Mouse (Mus musculus) heart, postnatal 0 days (tissue): ENCODE results near the gene Cd180. TPM values are rescaled to one million over a fixed set of nuclear protein-coding genes. Genes with fewer than 3 reads are reported as not detected.
"Not testable (repeated sequence)": the region's sequence is repeated elsewhere in the genome, so short reads cannot be mapped to it uniquely, and the experiment has no call there.

Source experiments
- ATAC-seq: fragments of 200-750 bp; cut with Nextera tagmentation; 2 replicates; pipeline ENCODE4 v1.8.0; 2017; ENCODE audit warnings: low read depth, moderate number of reproducible peaks, moderate library complexity; ENCODE audit not compliant: insufficient read depth
- DNase-seq: peaks from one replicate; pipeline ENCODE4 v3.0.0-alpha.2; 2016; ENCODE audit warnings: low spot score
- H3K27ac ChIP-seq: fragments of 300-500 bp; sonication (generic); 2 replicates; pipeline ENCODE4 v1.5.1; 2014; ENCODE audit warnings: low read depth, mild to moderate bottlenecking
- H3K27me3 ChIP-seq: fragments of 300-500 bp; sonication (generic); 2 replicates; pipeline ENCODE4 v1.6.1; 2014; ENCODE audit warnings: low read length, mixed read lengths; ENCODE audit not compliant: control insufficient read depth, insufficient read depth
- H3K36me3 ChIP-seq: fragments of 300-500 bp; sonication (generic); replicated peaks from 2 replicates; pipeline ENCODE4 v1.6.1; 2014; ENCODE audit warnings: low read length, mixed read lengths; ENCODE audit not compliant: control insufficient read depth, insufficient read depth
- H3K4me1 ChIP-seq: fragments of 300-500 bp; sonication (generic); 2 replicates; pipeline ENCODE4 v1.6.1; 2014; ENCODE audit warnings: antibody characterized with exemption; ENCODE audit not compliant: control insufficient read depth, insufficient read depth
- H3K4me2 ChIP-seq: fragments of 300-500 bp; sonication (generic); 2 replicates; pipeline ENCODE4 v1.6.1; 2014; ENCODE audit warnings: low read depth, mild to moderate bottlenecking, low read length, moderate library complexity
- H3K4me3 ChIP-seq: fragments of 300-500 bp; sonication (generic); 2 replicates; pipeline ENCODE4 v1.5.1; 2014; ENCODE audit warnings: low read depth, low read length
- H3K9ac ChIP-seq: fragments of 300-500 bp; sonication (generic); replicated peaks from 2 replicates; pipeline ENCODE4 v1.6.1; 2014; ENCODE audit warnings: low read depth, low read length, mixed read lengths
- H3K9me3 ChIP-seq: fragments of 300-500 bp; sonication (generic); replicated peaks from 2 replicates; pipeline ENCODE4 v1.6.1; 2016; ENCODE audit warnings: low read length; ENCODE audit not compliant: control insufficient read depth
- CTCF ChIP-seq: IDR thresholded peaks from 2 replicates; pipeline ENCODE4 v1.5.1; 2016; ENCODE audit warnings: antibody characterized with exemption, control low read depth, low read depth
- EP300 ChIP-seq: IDR thresholded peaks from 2 replicates; pipeline ENCODE4 v1.6.1; 2016; ENCODE audit warnings: antibody characterized with exemption, low read depth
- WGBS: fragments of 180-500 bp; shearing (Covaris S2); extraction: QIAGEN DNeasy Blood & Tissue Kit; methylation state at CpG from one replicate; pipeline ENCODE4 v1.1.7; 2014; 5-methylcytosine and 5-hydroxymethylcytosine counted together
- polyA plus RNA-seq: library from polyadenylated mRNA; unstranded; fragments of >200 nt; fragmentation: Nextera tagmentation; extraction: Ambion mirVana; gene quantifications from 2 replicates; pipeline ENCODE4 v1.2.1, GENCODE M21; 2015
- total RNA-seq: library from RNA; depleted of rRNA; stranded (reverse); fragments of >200 nt; gene quantifications from 2 replicates; pipeline ENCODE4 v1.2.3, GENCODE M21; 2014; ENCODE audit warnings: low replicate concordance

Gene Cd180
- total and polyA plus RNA-seq, 2 experiments from 2014 or later: 0.14 TPM; not detected in 1

GRCm38 (mm10) chr13:102700744-102701143, 7.4 kb downstream of the Cd180 start:
- Histone ChIP-seq H3K27ac (no peak overlapping the region), H3K4me2 (no peak overlapping the region), H3K27me3 (no peaks in the 10 kb centered on the region), H3K9ac (no peak overlapping the region), H3K9me3 (no peaks in the 10 kb centered on the region), H3K4me1 (0 out of 2 replicates have a peak, but pooled peaks cover 8% of the 10 kb centered on the region), H3K4me3 (no peak overlapping the region), H3K36me3 (no peaks in the 10 kb centered on the region)
- TF ChIP-seq CTCF: no peak
- TF ChIP-seq EP300: no peak
- 84% methylated on average over 3 of the region's 3 CpGs for WGBS
- DNase-seq: no peak
- no peak for ATAC-seq

GRCm38 (mm10) chr13:102716973-102717372, 23.6 kb downstream of the Cd180 start:
- Histone ChIP-seq H3K36me3 (no peaks in the 10 kb centered on the region), H3K9ac (no peak overlapping the region), H3K27ac (no peak overlapping the region), H3K4me1 (no peaks in the 10 kb centered on the region), H3K4me2 (no peak overlapping the region), H3K9me3 (no peaks in the 10 kb centered on the region), H3K4me3 (no peak overlapping the region), H3K27me3 (no peaks in the 10 kb centered on the region)
- DNase-seq: no peak
- WGBS: 61% methylated on average over 1 of the region's 1 CpGs
- TF ChIP-seq CTCF (no peak), EP300 (no peak)
- no peak for ATAC-seq

- TF ChIP-seq EP300 (no peak), CTCF (no peak)
- Histone ChIP-seq H3K9ac (no peak overlapping the region), H3K27ac (no peak overlapping the region), H3K36me3 (no peaks in the 10 kb centered on the region), H3K4me1 (no peaks in the 10 kb centered on the region), H3K27me3 (no peaks in the 10 kb centered on the region), H3K4me3 (no peak overlapping the region), H3K4me2 (no peak overlapping the region), H3K9me3 (no peaks in the 10 kb centered on the region)
- no peak for DNase-seq
- no peak for ATAC-seq
Observed at GRCm38 (mm10) chr13:102725416-102725815, 32.1 kb downstream of the Cd180 start.

GRCm38 (mm10) chr13:102725906-102726305, 32.5 kb downstream of the Cd180 start:
- Histone ChIP-seq H3K9me3 (no peaks in the 10 kb centered on the region), H3K4me1 (no peaks in the 10 kb centered on the region), H3K4me2 (no peak overlapping the region), H3K4me3 (no peak overlapping the region), H3K36me3 (no peaks in the 10 kb centered on the region), H3K9ac (no peak overlapping the region), H3K27me3 (no peaks in the 10 kb centered on the region), H3K27ac (no peak overlapping the region)
- DNase-seq (no peak), ATAC-seq (no peak)
- no peak for TF ChIP-seq CTCF
- no peak for TF ChIP-seq EP300
- WGBS: 87% methylated on average over 2 of the region's 2 CpGs

- Histone ChIP-seq H3K4me1 (no peaks in the 10 kb centered on the region), H3K4me2 (no peak overlapping the region), H3K36me3 (no peaks in the 10 kb centered on the region), H3K27me3 (no peaks in the 10 kb centered on the region), H3K4me3 (no peak overlapping the region), H3K9ac (no peak overlapping the region), H3K9me3 (no peaks in the 10 kb centered on the region), H3K27ac (no peak overlapping the region)
- 93% methylated on average over 1 of the region's 1 CpGs for whole genome bisulfite sequencing
- DNase-seq (no peak), ATAC-seq (no peak)
- no peak for TF ChIP-seq EP300
- TF ChIP-seq CTCF: no peak
Observed at GRCm38 (mm10) chr13:102726876-102727275, 33.5 kb downstream of the Cd180 start.

GRCm38 (mm10) chr13:102728035-102728434, 34.7 kb downstream of the Cd180 start:
- Histone ChIP-seq H3K4me1 (no peaks in the 10 kb centered on the region), H3K4me2 (no peak overlapping the region), H3K4me3 (no peak overlapping the region), H3K36me3 (0 out of 2 replicates have a peak, but pooled peaks cover 6% of the 10 kb centered on the region), H3K27me3 (no peaks in the 10 kb centered on the region), H3K27ac (no peak overlapping the region), H3K9me3 (no peaks in the 10 kb centered on the region), H3K9ac (no peak overlapping the region)
- WGBS: 67% methylated on average over 3 of the region's 3 CpGs
- ATAC-seq: no peak
- DNase-seq: no peak
- TF ChIP-seq CTCF (no peak), EP300 (no peak)

- 82% methylated on average over 7 of the region's 7 CpGs for WGBS
- H3K36me3 ChIP-seq: peaks cover 13% of the 10 kb centered on the region
- H3K27me3 ChIP-seq, ATAC-seq, H3K27ac ChIP-seq, DNase-seq, H3K9ac ChIP-seq, H3K4me2 ChIP-seq, H3K4me3 ChIP-seq, H3K4me1 ChIP-seq, H3K9me3 ChIP-seq: not testable (repeated sequence)
Observed at GRCm38 (mm10) chr13:102728951-102729350, 35.6 kb downstream of the Cd180 start.
